Mouse (Mus musculus) hindbrain, embryonic 11.5 days (tissue): ENCODE measurements around the gene Atxn7l1. TPM values are rescaled to one million over a fixed set of nuclear protein-coding genes. Genes with fewer than 3 reads are reported as not detected.

Experiments
- ATAC-seq: fragments of 200-750 bp; cut with Nextera tagmentation; 2 replicates; pipeline ENCODE4 v1.8.0; 2017; ENCODE audit warnings: mild to moderate bottlenecking, moderate TSS enrichment, moderate library complexity; ENCODE audit not compliant: low FRiP score
- DNase-seq: peaks from one replicate; pipeline ENCODE4 v3.0.0-alpha.2; 2015; ENCODE audit warnings: low spot score
- H3K27ac ChIP-seq: fragments of 300-500 bp; sonication (generic); 2 replicates; pipeline ENCODE4 v1.5.1; 2014; ENCODE audit warnings: mild to moderate bottlenecking, low read depth, low read length
- H3K27me3 ChIP-seq: fragments of 300-500 bp; sonication (generic); 2 replicates; pipeline ENCODE4 v1.6.1; 2014; ENCODE audit warnings: mild to moderate bottlenecking, low read length, moderate library complexity, mixed read lengths; ENCODE audit not compliant: control insufficient read depth, insufficient read depth
- H3K36me3 ChIP-seq: fragments of 300-500 bp; sonication (generic); 2 replicates; pipeline ENCODE4 v1.6.1; 2014; ENCODE audit warnings: mild to moderate bottlenecking, low read length, moderate library complexity, mixed read lengths; ENCODE audit not compliant: control insufficient read depth, insufficient read depth
- H3K4me1 ChIP-seq: fragments of 300-500 bp; sonication (generic); replicated peaks from 2 replicates; pipeline ENCODE4 v1.6.1; 2014; ENCODE audit warnings: low read length, mixed read lengths; ENCODE audit not compliant: control insufficient read depth, insufficient read depth
- H3K4me2 ChIP-seq: fragments of 300-500 bp; sonication (generic); replicated peaks from 2 replicates; pipeline ENCODE4 v1.6.1; 2014; ENCODE audit warnings: mild to moderate bottlenecking, low read depth, low read length
- H3K4me3 ChIP-seq: fragments of 300-500 bp; sonication (generic); 2 replicates; pipeline ENCODE4 v1.5.1; 2014; ENCODE audit warnings: low read depth, low read length
- H3K9ac ChIP-seq: fragments of 300-500 bp; sonication (generic); 2 replicates; pipeline ENCODE4 v1.6.1; 2014; ENCODE audit warnings: low read depth, low read length
- H3K9me3 ChIP-seq: fragments of 300-500 bp; sonication (generic); 2 replicates; pipeline ENCODE4 v1.6.1; 2016; ENCODE audit warnings: low read length; ENCODE audit not compliant: control insufficient read depth
- WGBS: fragments of 180-500 bp; shearing (Covaris S2); extraction: QIAGEN DNeasy Blood & Tissue Kit; methylation state at CpG from one replicate; pipeline ENCODE4 v1.1.7; 2014; 5-methylcytosine and 5-hydroxymethylcytosine counted together
- polyA plus RNA-seq: library from polyadenylated mRNA; unstranded; fragments of >200 nt; fragmentation: Nextera tagmentation; extraction: Ambion mirVana; gene quantifications from 2 replicates; pipeline ENCODE4 v1.2.1, GENCODE M21; 2014

Gene Atxn7l1
- polyA plus RNA-seq, 1 experiment from 2014 or later = 21.1 TPM

- ATAC-seq (no peak), DNase-seq (no peak)
- H3K4me1 ChIP-seq = no peaks in the 10 kb centered on the region
- H3K27me3 ChIP-seq = no peaks in the 10 kb centered on the region
- no peak overlapping the region for H3K4me3 ChIP-seq
- H3K27ac ChIP-seq = no peak overlapping the region
- no peaks in the 10 kb centered on the region for H3K9me3 ChIP-seq
- 60% methylated on average over 2 of the region's 2 CpGs for WGBS
- no peak overlapping the region for H3K9ac ChIP-seq
- no peak overlapping the region for H3K4me2 ChIP-seq
- H3K36me3 ChIP-seq = no peaks in the 10 kb centered on the region
These were observed 141.3 kb downstream of the Atxn7l1 start for GRCm38 (mm10) chr12:33288746-33289145.

GRCm38 (mm10) chr12:33302070-33302469, 154.6 kb downstream of the Atxn7l1 start:
- Histone ChIP-seq H3K9me3 (no peaks in the 10 kb centered on the region), H3K4me2 (peak overlapping the region; percentile 79), H3K4me1 (peaks cover 3% of the 10 kb centered on the region; the same call in 1 of the 2 replicates), H3K4me3 (peak overlapping the region; percentile 31), H3K27ac (no peak overlapping the region), H3K9ac (no peak overlapping the region), H3K27me3 (no peaks in the 10 kb centered on the region), H3K36me3 (no peaks in the 10 kb centered on the region)
- WGBS = under 1% methylated on average over 14 of the region's 14 CpGs
- ATAC-seq = peak; percentile 59; the same call in 1 of the 2 replicates
- DNase-seq = peak; percentile 61

GRCm38 (mm10) chr12:33302523-33303383, 155.3 kb downstream of the Atxn7l1 start:
- peaks cover 3% of the 10 kb centered on the region; the same call in 1 of the 2 replicates for H3K4me1 ChIP-seq
- peak overlapping the region; percentile 31 for H3K4me3 ChIP-seq
- peak overlapping the region; percentile 79 for H3K4me2 ChIP-seq
- H3K9me3 ChIP-seq = no peaks in the 10 kb centered on the region
- 1% methylated on average over 29 of the region's 29 CpGs for WGBS
- no peak overlapping the region for H3K27ac ChIP-seq
- DNase-seq = peak; percentile 47
- no peaks in the 10 kb centered on the region for H3K27me3 ChIP-seq
- ATAC-seq = peak; percentile 84
- no peaks in the 10 kb centered on the region for H3K36me3 ChIP-seq
- H3K9ac ChIP-seq = peak overlapping the region; percentile 31

- no peak overlapping the region for H3K27ac ChIP-seq
- H3K36me3 ChIP-seq = no peaks in the 10 kb centered on the region
- peaks cover 3% of the 10 kb centered on the region; the same call in 1 of the 2 replicates for H3K4me1 ChIP-seq
- ATAC-seq (peak; percentile 70; the same call in 1 of the 2 replicates), DNase-seq (no peak)
- H3K9ac ChIP-seq = no peak overlapping the region
- H3K4me3 ChIP-seq = peak overlapping the region; percentile 31; the same call in 1 of the 2 replicates
- no peaks in the 10 kb centered on the region for H3K9me3 ChIP-seq
- peak overlapping the region; percentile 79 for H3K4me2 ChIP-seq
- 3% methylated on average over 9 of the region's 9 CpGs for WGBS
- no peaks in the 10 kb centered on the region for H3K27me3 ChIP-seq
These were observed 155.9 kb downstream of the Atxn7l1 start for GRCm38 (mm10) chr12:33303384-33303770.

- no peak overlapping the region for H3K4me3 ChIP-seq
- no peak for ATAC-seq
- WGBS = 92% methylated on average over 9 of the region's 9 CpGs
These were observed 157.6 kb downstream of the Atxn7l1 start for GRCm38 (mm10) chr12:33305106-33305505.

GRCm38 (mm10) chr12:33306476-33306875, 159.0 kb downstream of the Atxn7l1 start:
- H3K9ac ChIP-seq = no peak overlapping the region
- DNase-seq (no peak), ATAC-seq (no peak)
- WGBS = 75% methylated on average over 4 of the region's 5 CpGs
- H3K36me3 ChIP-seq = no peaks in the 10 kb centered on the region
- no peaks in the 10 kb centered on the region for H3K9me3 ChIP-seq
- H3K4me3 ChIP-seq = no peak overlapping the region
- no peaks in the 10 kb centered on the region for H3K27me3 ChIP-seq
- no peak overlapping the region for H3K27ac ChIP-seq
- H3K4me2 ChIP-seq = no peak overlapping the region
- H3K4me1 ChIP-seq = peaks cover 3% of the 10 kb centered on the region; the same call in 1 of the 2 replicates

More at GRCm38 (mm10) chr12:33305106-33305505, 157.6 kb downstream of the Atxn7l1 start:
- Histone ChIP-seq H3K27me3 (no peaks in the 10 kb centered on the region), H3K9ac (no peak overlapping the region), H3K36me3 (no peaks in the 10 kb centered on the region), H3K4me1 (peaks cover 3% of the 10 kb centered on the region; the same call in 1 of the 2 replicates), H3K4me2 (no peak overlapping the region), H3K9me3 (no peaks in the 10 kb centered on the region), H3K27ac (no peak overlapping the region)
- no peak for DNase-seq

GRCm38 (mm10) chr12:33308668-33309067, 161.2 kb downstream of the Atxn7l1 start:
- Histone ChIP-seq H3K27me3 (no peaks in the 10 kb centered on the region), H3K4me1 (no peaks in the 10 kb centered on the region), H3K4me2 (no peak overlapping the region), H3K9ac (no peak overlapping the region), H3K27ac (no peak overlapping the region), H3K9me3 (no peaks in the 10 kb centered on the region), H3K36me3 (no peaks in the 10 kb centered on the region), H3K4me3 (no peak overlapping the region)
- 91% methylated on average over 7 of the region's 7 CpGs for WGBS
- DNase-seq = no peak
- ATAC-seq = no peak

GRCm38 (mm10) chr12:33313828-33314671, 166.6 kb downstream of the Atxn7l1 start:
- no peaks in the 10 kb centered on the region; the same call in 1 of the 2 replicates for H3K4me1 ChIP-seq
- H3K9me3 ChIP-seq = no peaks in the 10 kb centered on the region
- H3K4me2 ChIP-seq = no peak overlapping the region
- DNase-seq = no peak
- H3K27ac ChIP-seq = no peak overlapping the region
- H3K36me3 ChIP-seq = no peaks in the 10 kb centered on the region
- H3K4me3 ChIP-seq = no peak overlapping the region
- no peak overlapping the region for H3K9ac ChIP-seq
- ATAC-seq = peak; percentile 38
- WGBS = 36% methylated on average over 14 of the region's 14 CpGs
- no peaks in the 10 kb centered on the region for H3K27me3 ChIP-seq
